Mouse (Mus musculus) mesoderm, embryonic 11.5 days (tissue): ENCODE results near the gene Gal3st2b.
"Not testable (repeated sequence)": the region's sequence is repeated elsewhere in the genome, so short reads cannot be mapped to it uniquely, and the experiment has no call there.

Source experiments
- DNase-seq: peaks from one replicate; pipeline ENCODE4 v3.0.0-alpha.2; 2012; ENCODE audit warnings: low read depth, low spot score

Gene Gal3st2b

DNA sequence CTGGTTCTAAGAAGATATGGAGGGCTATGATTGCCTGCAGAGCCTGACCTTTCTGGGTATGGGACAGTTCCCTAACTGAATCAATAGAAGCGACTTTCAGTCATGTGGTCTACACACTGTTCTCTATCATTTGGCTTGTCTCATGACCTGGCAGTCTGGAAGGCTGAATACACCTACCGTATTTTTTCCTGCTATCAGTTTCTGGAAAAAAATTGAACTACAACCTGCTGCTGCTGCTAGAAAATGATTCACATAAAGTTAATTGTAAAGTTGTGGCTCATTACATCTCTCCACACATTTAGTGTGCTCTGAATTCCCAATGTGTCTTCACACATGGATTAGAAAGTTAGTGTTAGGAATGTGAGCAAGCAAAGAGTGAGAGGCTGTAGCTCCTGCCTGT is at the start of gene Gal3st2b:
Gene Gal3st2b (plus strand): TSS at position 301 of the 400 bp plus-strand sequence.
- not testable (repeated sequence) for DNase-seq

DNA sequence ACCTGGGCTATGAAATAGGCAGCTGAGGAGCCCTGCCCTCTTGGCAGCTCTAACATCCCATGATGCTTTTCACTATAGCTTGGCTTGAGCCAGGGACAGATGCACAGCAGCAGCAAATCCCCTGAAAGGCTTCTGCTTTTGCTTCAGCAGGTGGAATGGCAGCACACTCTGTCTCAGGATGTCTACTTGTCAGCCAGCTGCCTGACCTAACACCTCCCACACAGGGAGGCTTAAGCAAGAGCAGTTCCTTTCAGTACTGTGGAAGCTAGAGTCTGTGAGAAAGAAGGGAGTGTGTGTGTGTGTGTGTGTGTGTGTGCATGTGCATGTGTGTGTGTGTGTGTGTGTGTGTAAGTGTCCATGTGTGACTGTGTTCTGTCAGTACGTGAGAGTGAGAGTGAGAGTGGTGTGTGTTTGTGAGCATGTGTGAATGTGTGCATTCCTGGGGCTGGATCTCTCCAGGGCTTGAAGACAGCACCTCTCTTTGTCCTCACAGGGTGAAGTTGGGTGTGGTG is 46.5 kb upstream of the Gal3st2b start:
- not testable (repeated sequence) for DNase-seq

DNA sequence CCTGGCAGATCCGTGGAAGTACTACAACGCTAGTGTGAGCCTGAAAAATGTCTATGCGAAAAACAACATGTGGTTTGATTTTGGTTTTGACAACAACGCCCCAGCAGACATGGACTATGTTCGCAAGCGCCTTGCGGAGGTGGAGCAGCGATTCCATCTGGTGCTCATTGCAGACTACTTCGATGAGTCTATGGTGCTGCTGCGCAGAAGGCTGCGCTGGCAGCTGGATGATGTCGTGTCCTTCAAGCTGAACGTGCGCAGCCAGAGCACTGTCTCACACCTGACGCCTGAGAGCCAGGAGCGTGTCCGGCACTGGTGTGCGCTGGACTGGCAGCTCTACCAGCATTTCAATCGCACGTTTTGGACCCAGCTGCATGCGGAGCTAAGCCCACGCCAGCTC is 43.7 kb upstream of the Gal3st2b start:
- not testable (repeated sequence) for DNase-seq

DNA sequence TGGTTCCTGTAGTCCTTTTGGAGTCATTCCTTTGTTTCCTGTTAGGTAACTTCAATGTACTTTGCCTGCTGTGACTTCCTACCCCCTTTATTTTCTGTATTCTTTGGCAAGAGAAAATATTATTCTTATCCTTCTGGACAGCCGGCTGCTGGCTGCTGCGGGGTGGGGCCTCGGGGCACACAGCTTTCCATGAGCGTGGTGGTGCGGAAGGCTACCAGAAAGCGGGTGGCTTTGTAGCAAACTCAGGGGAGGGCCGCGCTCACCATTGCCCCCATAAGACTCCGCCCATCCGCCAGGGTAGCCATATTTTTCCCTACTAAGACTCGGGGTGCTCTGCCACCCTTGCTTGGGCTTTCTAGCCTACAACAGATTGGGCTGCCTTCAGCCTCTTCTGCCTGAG is 36.3 kb upstream of the Gal3st2b start:
- not testable (repeated sequence) for DNase-seq

DNA sequence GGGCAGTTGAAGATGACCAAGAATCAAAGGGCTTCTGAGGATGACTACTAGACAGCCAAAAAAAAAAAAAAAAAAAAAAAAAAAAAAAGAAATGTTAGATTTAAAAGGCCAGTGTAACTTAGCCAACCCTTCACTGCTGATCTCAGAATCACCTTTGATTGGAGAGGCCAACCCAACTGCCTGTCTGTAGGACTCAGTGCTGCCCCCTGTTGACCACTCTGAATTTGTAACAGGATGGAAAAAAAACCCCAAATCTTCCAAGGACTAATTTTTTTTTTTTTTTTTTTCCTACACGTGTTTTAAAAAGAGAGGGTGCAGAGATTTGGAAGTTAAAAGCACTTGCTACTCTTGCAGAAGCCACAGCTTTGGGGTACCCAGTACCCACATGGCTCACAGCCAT is 27.2 kb upstream of the Gal3st2b start:
- DNase-seq, result not testable (repeated sequence)

DNA sequence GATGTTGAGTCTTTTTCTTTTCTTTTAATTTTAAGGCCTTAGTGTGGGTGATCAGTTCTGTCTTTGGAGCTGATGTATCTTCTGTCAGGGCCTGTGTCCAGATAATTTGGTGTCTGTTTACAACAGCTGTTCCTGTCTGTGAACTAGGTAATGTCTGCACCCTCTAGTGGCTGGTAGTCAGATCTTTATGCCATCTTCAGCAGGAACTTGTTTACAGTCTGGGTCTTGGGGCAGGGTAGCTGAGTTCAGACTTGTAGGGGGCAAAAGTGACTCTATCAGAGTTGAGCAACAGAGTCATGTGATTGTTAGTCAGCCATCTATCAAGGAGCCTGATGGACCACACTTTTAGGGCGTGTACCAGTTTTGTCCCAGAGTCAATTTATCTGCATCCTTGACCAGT is 20.7 kb upstream of the Gal3st2b start:
- not testable (repeated sequence) for DNase-seq

DNA sequence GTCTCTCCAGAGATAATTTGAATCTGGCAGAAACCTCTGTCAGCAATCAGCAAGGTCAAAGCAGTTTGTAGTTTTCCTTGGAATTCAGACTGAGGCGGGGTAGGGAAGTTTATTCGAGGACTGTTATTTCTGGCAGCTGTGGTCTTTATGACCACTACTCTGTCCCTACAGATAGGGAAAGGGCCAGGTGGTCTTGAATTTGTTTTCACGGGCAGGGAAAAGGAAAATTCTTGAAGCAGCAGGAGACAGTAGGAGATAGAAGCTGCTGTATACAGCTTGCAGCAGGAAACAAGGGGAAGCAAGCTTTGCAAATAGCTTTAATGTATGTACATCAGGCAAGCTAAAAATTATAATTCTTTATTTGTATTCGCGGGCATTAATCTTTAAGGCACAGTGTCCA is 16.8 kb upstream of the Gal3st2b start:
- not testable (repeated sequence) for DNase-seq

DNA sequence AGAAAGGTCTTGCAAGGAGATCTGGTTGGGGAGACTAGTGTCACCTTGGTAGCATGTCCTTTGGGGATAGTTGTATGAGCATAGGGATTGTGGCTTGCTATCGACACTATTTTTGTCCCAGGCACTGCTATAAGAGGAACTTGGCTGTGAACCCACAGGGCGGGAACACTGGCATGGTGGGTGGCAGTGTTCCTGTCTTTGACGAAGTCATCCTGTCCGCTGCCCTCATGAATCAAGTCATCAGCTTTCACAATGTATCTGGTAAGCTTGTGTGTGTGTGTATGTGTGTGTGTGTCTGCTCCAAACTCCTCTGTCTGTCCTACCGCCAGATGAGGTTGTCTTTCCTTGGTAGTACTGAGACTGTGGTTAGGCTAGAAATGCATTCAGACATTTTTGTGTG is 11.4 kb upstream of the Gal3st2b start:
- DNase-seq, result not testable (repeated sequence)

DNA sequence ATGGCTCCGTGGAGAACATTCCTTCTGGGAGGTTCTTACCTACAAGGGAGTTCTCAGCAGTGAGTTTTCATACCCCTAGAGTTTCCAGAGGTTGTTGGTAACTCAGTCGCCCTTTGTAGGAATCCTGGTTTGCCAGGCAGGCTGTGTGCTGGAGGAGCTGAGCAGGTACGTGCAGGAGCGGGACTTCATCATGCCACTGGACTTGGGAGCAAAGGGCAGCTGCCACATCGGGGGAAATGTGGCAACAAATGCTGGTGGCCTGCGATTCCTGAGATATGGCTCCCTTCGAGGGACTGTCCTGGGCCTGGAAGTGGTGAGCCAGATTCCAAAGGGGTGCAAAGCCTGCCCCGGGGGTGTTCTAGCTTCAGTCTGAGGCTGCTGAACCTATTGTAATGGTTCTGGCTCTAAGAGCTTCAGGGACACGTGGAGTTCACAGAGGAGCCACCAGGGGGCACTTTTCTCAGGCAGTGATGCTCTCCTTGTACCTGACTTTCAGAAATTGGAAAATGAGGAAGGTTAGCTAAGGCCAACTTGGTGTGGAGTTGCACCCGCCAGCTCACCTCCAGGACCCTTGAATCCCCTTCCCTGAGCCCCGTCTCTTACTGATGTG is 9.0 kb upstream of the Gal3st2b start:
- DNase-seq, result not testable (repeated sequence)

DNA sequence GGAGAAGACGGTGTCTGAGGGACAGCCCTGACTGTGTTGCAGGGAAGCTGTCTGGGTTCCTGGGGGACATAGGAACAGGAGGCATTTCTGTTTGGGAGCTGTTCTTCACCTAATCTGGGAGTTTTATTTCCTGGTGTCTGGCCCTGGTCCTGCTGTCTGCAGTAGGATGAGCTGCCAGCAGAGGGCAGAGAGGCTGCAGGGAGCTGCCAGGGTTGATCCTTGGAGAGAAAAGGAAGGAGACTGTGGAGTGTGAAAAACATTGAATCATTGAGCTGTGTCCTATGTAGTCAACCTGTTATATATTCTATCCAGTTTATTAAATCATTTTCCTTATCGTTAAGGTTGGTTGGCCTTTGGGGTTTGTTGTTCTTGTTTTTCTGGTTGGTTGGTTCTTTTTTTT is 6.2 kb upstream of the Gal3st2b start:
- not testable (repeated sequence) for DNase-seq

DNA sequence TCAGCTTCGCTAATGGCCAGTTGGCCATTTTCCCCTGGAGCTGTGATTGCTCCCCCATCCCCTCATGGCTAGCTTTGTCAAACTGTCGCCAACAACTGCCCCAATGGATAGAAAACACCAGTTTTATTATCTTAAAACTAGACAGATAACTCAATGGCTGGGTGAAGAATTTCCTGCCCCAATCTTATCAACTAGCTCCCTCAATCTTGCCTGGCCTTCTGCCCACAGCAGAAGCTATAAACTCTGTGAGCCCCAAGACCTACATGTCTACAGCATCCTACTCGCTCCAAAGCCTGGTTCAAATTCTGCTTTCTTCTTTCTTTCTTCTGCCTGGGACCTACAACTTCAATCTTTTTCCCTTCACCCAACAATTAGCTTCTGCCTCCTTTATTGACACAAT is 951 bp upstream of the Gal3st2b start:
- DNase-seq, result not testable (repeated sequence)

DNA sequence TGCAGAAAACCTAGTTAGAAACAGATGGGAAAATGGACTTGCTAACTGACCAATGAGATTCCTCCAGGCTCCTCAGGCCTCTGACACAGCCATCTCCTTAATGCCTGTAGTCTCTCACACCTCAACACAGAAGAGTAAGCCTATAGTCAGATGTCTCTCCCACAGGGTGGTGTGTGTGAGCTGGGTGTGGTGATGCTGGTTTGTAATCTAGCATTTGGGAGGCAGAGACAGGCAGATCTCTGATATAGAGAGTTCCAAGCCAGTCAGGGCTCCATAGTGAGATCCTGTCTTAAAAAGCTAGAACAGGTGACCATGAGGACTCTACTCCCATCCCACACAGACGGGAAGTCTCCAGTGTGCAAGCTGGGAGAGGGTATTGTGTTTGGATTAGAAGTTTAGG is 664 bp downstream of the Gal3st2b start:
- not testable (repeated sequence) for DNase-seq

DNA sequence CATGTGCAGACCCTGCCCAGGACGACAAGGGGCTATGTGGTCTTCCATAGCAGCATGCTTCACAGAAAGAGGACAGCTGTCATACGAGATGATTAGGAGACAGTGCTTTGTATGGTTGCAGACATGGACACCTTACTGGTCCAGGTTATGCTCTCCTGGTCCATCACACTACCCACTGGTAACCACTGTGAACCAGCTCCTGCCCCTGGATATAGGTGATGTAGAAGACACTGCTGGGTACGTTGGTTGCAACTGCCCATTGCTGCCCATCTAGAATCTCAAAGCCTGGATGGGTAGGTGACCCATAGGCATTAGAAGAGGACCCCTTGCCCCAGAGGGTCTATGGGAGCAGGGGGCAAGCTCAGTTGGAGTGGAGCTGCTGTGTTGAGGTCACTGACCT is 1.2 kb downstream of the Gal3st2b start:
- not testable (repeated sequence) for DNase-seq

DNA sequence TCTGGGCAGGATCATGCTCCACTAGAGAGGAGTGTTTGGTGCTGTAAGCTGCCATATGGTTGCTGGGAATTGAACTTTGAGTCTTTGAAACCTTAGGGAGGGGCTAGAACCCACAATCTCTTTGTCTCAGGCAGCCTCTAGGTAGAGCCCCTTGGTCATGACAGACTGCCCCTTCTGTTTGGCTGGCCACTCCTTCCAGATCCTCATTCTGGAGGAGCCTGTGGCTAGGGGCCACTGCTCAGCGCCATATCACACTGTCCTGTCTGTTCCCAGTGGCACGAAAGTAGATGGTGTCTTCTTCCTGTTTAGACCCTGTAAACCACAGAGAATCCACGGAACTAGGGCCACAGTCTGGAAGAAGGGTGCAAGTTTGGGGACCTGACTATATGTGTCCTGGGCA is 4.5 kb downstream of the Gal3st2b start:
- DNase-seq, result not testable (repeated sequence)

DNA sequence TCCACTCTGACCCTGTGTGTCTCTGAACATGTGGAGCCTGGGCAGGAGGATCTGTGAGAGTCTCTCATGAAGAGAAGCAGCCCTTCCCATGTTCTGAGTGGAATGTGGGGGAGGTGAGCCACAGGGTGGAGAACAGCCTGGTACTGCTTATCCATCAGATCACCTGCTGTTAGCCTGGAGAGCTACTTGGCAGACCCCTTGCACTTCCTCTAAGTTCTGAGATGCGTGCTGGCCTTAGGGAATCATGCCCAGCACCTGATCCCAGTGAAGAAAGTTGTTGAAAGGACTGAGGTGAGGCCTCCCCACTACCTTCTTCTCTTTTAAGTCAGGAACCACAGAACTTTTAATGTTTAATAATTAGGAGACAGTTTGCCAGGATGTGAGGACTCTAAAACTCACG is 5.0 kb downstream of the Gal3st2b start:
- not testable (repeated sequence) for DNase-seq

DNA sequence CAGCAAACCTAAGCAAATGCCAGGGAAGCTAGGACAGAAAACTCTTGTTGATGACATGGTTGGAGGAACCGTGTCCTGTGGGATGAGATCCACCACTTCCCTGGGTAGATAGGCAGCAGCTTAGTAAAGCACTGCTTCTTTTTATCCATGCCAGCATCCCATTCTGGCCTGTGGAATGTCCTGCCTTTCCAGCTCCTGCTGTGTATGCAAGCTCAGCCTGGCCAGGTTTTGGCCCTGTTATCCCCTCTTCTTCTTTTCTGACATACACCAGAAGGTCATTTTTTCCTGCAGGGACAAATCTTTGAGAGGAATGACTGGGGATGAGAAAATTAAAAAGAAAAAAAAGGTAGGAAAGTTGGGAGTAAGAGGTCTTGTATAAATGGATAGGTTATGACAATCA is 17.3 kb downstream of the Gal3st2b start:
- not testable (repeated sequence) for DNase-seq

DNA sequence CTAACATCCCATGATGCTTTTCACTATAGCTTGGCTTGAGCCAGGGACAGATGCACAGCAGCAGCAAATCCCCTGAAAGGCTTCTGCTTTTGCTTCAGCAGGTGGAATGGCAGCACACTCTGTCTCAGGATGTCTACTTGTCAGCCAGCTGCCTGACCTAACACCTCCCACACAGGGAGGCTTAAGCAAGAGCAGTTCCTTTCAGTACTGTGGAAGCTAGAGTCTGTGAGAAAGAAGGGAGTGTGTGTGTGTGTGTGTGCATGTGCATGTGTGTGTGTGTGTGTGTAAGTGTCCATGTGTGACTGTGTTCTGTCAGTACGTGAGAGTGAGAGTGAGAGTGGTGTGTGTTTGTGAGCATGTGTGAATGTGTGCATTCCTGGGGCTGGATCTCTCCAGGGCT is 19.7 kb downstream of the Gal3st2b start:
- not testable (repeated sequence) for DNase-seq

DNA sequence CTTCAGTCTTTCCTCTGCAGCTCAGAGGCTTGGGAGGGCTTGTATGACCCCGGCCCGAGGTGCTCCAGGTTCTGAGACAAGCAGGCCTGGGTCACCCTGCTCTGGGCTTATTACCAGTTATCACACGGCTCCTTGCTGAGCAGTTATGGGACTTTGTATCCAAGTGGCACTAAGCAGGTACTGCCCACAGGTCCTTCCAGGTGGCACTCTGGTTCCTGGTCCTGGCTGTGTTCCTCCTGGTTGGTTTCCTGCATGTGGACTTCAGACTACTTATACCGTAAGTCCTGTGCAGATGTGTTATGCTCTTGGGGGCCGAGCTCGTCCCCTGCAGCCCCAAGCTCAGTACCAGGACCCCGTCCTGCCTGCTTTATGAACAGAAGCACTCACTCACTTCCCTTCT is 20.3 kb downstream of the Gal3st2b start:
- DNase-seq, result not testable (repeated sequence)

DNA sequence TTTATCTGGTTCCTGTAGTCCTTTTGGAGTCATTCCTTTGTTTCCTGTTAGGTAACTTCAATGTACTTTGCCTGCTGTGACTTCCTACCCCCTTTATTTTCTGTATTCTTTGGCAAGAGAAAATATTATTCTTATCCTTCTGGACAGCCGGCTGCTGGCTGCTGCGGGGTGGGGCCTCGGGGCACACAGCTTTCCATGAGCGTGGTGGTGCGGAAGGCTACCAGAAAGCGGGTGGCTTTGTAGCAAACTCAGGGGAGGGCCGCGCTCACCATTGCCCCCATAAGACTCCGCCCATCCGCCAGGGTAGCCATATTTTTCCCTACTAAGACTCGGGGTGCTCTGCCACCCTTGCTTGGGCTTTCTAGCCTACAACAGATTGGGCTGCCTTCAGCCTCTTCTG is 31.0 kb downstream of the Gal3st2b start:
- DNase-seq, result not testable (repeated sequence)

DNA sequence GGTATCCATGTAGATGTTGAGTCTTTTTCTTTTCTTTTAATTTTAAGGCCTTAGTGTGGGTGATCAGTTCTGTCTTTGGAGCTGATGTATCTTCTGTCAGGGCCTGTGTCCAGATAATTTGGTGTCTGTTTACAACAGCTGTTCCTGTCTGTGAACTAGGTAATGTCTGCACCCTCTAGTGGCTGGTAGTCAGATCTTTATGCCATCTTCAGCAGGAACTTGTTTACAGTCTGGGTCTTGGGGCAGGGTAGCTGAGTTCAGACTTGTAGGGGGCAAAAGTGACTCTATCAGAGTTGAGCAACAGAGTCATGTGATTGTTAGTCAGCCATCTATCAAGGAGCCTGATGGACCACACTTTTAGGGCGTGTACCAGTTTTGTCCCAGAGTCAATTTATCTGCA is 48.4 kb downstream of the Gal3st2b start:
- DNase-seq, result not testable (repeated sequence)

DNA sequence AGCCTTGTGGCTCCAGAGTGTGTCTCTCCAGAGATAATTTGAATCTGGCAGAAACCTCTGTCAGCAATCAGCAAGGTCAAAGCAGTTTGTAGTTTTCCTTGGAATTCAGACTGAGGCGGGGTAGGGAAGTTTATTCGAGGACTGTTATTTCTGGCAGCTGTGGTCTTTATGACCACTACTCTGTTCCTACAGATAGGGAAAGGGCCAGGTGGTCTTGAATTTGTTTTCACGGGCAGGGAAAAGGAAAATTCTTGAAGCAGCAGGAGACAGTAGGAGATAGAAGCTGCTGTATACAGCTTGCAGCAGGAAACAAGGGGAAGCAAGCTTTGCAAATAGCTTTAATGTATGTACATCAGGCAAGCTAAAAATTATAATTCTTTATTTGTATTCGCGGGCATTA is 52.3 kb downstream of the Gal3st2b start:
- not testable (repeated sequence) for DNase-seq

DNA sequence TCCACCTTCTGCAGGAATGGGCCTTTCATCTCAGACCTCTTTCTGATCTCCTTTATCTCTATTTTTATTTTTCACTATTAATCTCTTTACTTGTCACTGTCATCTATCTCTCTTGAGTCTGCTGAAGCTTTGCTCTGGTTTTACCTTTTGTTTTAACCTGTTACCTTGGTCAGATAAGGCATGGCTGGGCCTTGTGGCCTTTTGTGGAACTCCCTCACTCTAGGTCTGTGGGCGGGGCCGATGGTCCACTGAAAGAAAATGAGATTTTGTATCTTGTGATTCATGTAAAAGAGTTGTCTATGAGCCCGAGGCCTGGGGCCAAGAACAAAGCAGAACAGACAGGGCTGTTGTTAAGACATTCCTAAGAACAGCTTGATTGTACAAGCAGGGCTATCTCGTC is 52.7 kb downstream of the Gal3st2b start:
- not testable (repeated sequence) for DNase-seq

DNA sequence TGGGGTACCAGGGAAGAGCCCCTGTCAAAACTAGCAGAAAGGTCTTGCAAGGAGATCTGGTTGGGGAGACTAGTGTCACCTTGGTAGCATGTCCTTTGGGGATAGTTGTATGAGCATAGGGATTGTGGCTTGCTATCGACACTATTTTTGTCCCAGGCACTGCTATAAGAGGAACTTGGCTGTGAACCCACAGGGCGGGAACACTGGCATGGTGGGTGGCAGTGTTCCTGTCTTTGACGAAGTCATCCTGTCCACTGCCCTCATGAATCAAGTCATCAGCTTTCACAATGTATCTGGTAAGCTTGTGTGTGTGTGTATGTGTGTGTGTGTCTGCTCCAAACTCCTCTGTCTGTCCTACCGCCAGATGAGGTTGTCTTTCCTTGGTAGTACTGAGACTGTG is 57.7 kb downstream of the Gal3st2b start:
- DNase-seq, result not testable (repeated sequence)

DNA sequence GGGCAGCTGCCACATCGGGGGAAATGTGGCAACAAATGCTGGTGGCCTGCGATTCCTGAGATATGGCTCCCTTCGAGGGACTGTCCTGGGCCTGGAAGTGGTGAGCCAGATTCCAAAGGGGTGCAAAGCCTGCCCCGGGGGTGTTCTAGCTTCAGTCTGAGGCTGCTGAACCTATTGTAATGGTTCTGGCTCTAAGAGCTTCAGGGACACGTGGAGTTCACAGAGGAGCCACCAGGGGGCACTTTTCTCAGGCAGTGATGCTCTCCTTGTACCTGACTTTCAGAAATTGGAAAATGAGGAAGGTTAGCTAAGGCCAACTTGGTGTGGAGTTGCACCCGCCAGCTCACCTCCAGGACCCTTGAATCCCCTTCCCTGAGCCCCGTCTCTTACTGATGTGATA is 60.2 kb downstream of the Gal3st2b start:
- not testable (repeated sequence) for DNase-seq
